Mouse (Mus musculus) small intestine, adult 2 months (tissue): ENCODE measurements around the gene Rtp3.

Experiments used
- CTCF ChIP-seq: fragments of 200-500 bp; IDR thresholded peaks from 2 replicates; pipeline ENCODE4 v1.5.1; 2012; ENCODE audit warnings: low read depth, mild to moderate bottlenecking, control low read depth, inconsistent platforms, low read length, moderate library complexity, mixed read lengths; ENCODE audit not compliant: insufficient replicate concordance, insufficient read length; ENCODE audit errors: extremely low read depth
- POLR2A ChIP-seq: fragments of 200-500 bp; IDR thresholded peaks from 2 replicates; pipeline ENCODE4 v1.6.1; 2012; ENCODE audit warnings: low read depth, mild to moderate bottlenecking, control low read depth, inconsistent platforms, low read length, moderate library complexity

DNA sequence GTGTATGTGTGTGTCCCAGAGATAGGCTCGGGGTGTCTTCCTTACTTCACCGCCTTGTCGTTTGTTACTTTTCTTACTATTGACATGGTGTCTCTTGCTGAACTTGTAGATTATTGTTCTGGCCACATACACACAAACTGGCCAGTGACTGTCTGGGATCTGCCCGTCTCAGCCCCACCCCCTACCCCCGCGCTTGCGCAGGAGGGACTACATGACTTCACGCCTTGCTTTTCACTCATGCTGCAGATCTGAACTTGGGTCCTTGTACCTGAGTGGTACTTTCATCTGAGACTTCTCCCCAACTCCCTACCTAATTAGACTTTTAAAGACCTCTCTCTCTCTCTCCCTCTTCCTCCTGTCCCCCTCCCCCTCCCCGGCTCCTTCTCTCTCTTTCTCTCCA is 6.3 kb downstream of the Rtp3 start:
- TF ChIP-seq CTCF, result no peak
- no peak for TF ChIP-seq POLR2A
